Mouse (Mus musculus): ENCODE measurements around the gene Fut2. TPM values are rescaled to one million over a fixed set of nuclear protein-coding genes. Genes with fewer than 3 reads are reported as not detected.

Gene Fut2
- polyA plus RNA-seq, 1 experiment from 2014 or later, result 35.1 TPM

GRCm38 (mm10) chr7:45693921-45694591 is 27.9 kb upstream of the Fut2 start, which contains the start of gene Sec1:
Gene Sec1, minus strand, starts transcription at chr7:45694402.
- DNase-seq (ENCODE audit: low spot score), result no peak
- no peak within 1 kb of the TSS for H3K4me2 ChIP-seq (replicated peaks; ENCODE audit: low read depth)
- H3K9ac ChIP-seq (ENCODE audit: low read length), result no peak within 1 kb of the TSS
- H3K36me3 ChIP-seq (ENCODE audit: control insufficient read depth, insufficient read depth, low read length), result no peaks in the 10 kb centered on the region
- H3K4me1 ChIP-seq (replicated peaks; ENCODE audit: control insufficient read depth, insufficient read depth), result no peaks in the 10 kb centered on the region
- no peaks in the 10 kb centered on the region for H3K27me3 ChIP-seq (ENCODE audit: control insufficient read depth, insufficient read depth, low read length)
- no peaks in the 10 kb centered on the region for H3K9me3 ChIP-seq (ENCODE audit: control insufficient read depth, low read length)
- H3K4me3 ChIP-seq (ENCODE audit: low read depth, low read length), result no peak within 1 kb of the TSS
- no peak within 1 kb of the TSS for H3K27ac ChIP-seq (replicated peaks)
- TF ChIP-seq EP300 (optimal IDR thresholded peaks at IDR 0.05), result no peak
- TF ChIP-seq CTCF (IDR thresholded peaks at IDR 0.05; ENCODE audit: low read depth), result no peak
- no peak for ATAC-seq (ENCODE audit: low FRiP score, low TSS enrichment)
- WGBS, result 91% methylated on average over 50 of the region's 50 CpGs

GRCm38 (mm10) chr7:45692364-45692763 is 26.2 kb upstream of the Fut2 start:
- DNase-seq (ENCODE audit: low spot score) (no peak), ATAC-seq (ENCODE audit: low FRiP score, low TSS enrichment) (no peak)
- no peak overlapping the region for H3K4me2 ChIP-seq (replicated peaks; ENCODE audit: low read depth)
- H3K4me1 ChIP-seq (replicated peaks; ENCODE audit: control insufficient read depth, insufficient read depth), result no peaks in the 10 kb centered on the region
- no peaks in the 10 kb centered on the region for H3K27me3 ChIP-seq (ENCODE audit: control insufficient read depth, insufficient read depth, low read length)
- H3K9ac ChIP-seq (ENCODE audit: low read length), result no peak overlapping the region
- no peak overlapping the region for H3K4me3 ChIP-seq (ENCODE audit: low read depth, low read length)
- H3K36me3 ChIP-seq (ENCODE audit: control insufficient read depth, insufficient read depth, low read length), result no peaks in the 10 kb centered on the region
- no peak overlapping the region for H3K27ac ChIP-seq (replicated peaks)
- H3K9me3 ChIP-seq (ENCODE audit: control insufficient read depth, low read length), result no peaks in the 10 kb centered on the region
- TF ChIP-seq CTCF (IDR thresholded peaks at IDR 0.05; ENCODE audit: low read depth) (no peak), EP300 (optimal IDR thresholded peaks at IDR 0.05) (no peak)
- WGBS, result 76% methylated on average over 2 of the region's 2 CpGs

- ATAC-seq (ENCODE audit: low FRiP score, low TSS enrichment) (no peak), DNase-seq (ENCODE audit: low spot score) (no peak)
- Histone ChIP-seq H3K27me3 (ENCODE audit: control insufficient read depth, insufficient read depth, low read length) (no peaks in the 10 kb centered on the region), H3K4me2 (replicated peaks; ENCODE audit: low read depth) (no peak overlapping the region), H3K27ac (replicated peaks) (no peak overlapping the region), H3K4me1 (replicated peaks; ENCODE audit: control insufficient read depth, insufficient read depth) (peaks cover 7% of the 10 kb centered on the region; the same call in 1 of the 2 replicates), H3K36me3 (ENCODE audit: control insufficient read depth, insufficient read depth, low read length) (no peaks in the 10 kb centered on the region), H3K4me3 (ENCODE audit: low read depth, low read length) (no peak overlapping the region), H3K9me3 (ENCODE audit: control insufficient read depth, low read length) (no peaks in the 10 kb centered on the region), H3K9ac (ENCODE audit: low read length) (no peak overlapping the region)
- no peak for TF ChIP-seq CTCF (IDR thresholded peaks at IDR 0.05; ENCODE audit: low read depth)
- TF ChIP-seq EP300 (optimal IDR thresholded peaks at IDR 0.05), result no peak
- WGBS, result 66% methylated on average over 11 of the region's 11 CpGs
Observed at GRCm38 (mm10) chr7:45689800-45690199, 23.6 kb upstream of the Fut2 start.

- ATAC-seq (ENCODE audit: low FRiP score, low TSS enrichment) (no peak), DNase-seq (ENCODE audit: low spot score) (no peak)
- H3K36me3 ChIP-seq (ENCODE audit: control insufficient read depth, insufficient read depth, low read length), result no peaks in the 10 kb centered on the region
- H3K4me1 ChIP-seq (replicated peaks; ENCODE audit: control insufficient read depth, insufficient read depth), result peaks cover 7% of the 10 kb centered on the region; the same call in 1 of the 2 replicates
- no peak overlapping the region for H3K4me2 ChIP-seq (replicated peaks; ENCODE audit: low read depth)
- H3K9me3 ChIP-seq (ENCODE audit: control insufficient read depth, low read length), result no peaks in the 10 kb centered on the region
- H3K27me3 ChIP-seq (ENCODE audit: control insufficient read depth, insufficient read depth, low read length), result no peaks in the 10 kb centered on the region
- TF ChIP-seq CTCF (IDR thresholded peaks at IDR 0.05; ENCODE audit: low read depth), result no peak
- no peak for TF ChIP-seq EP300 (optimal IDR thresholded peaks at IDR 0.05)
- no peak overlapping the region for H3K9ac ChIP-seq (ENCODE audit: low read length)
- no peak overlapping the region for H3K27ac ChIP-seq (replicated peaks)
- 65% methylated on average over 6 of the region's 6 CpGs for WGBS
- no peak overlapping the region for H3K4me3 ChIP-seq (ENCODE audit: low read depth, low read length)
Observed at GRCm38 (mm10) chr7:45689099-45689498, 22.9 kb upstream of the Fut2 start.

GRCm38 (mm10) chr7:45686841-45687240 is 20.6 kb upstream of the Fut2 start:
- ATAC-seq (ENCODE audit: low FRiP score, low TSS enrichment), result no peak
- no peak overlapping the region for H3K4me3 ChIP-seq (ENCODE audit: low read depth, low read length)

GRCm38 (mm10) chr7:45685811-45686210 is 19.6 kb upstream of the Fut2 start:
- no peak overlapping the region for H3K4me2 ChIP-seq (replicated peaks; ENCODE audit: low read depth)

More at GRCm38 (mm10) chr7:45686841-45687240, 20.6 kb upstream of the Fut2 start:
- Histone ChIP-seq H3K4me2 (replicated peaks; ENCODE audit: low read depth) (no peak overlapping the region), H3K9ac (ENCODE audit: low read length) (no peak overlapping the region), H3K27ac (replicated peaks) (no peak overlapping the region), H3K27me3 (ENCODE audit: control insufficient read depth, insufficient read depth, low read length) (no peaks in the 10 kb centered on the region), H3K9me3 (ENCODE audit: control insufficient read depth, low read length) (no peaks in the 10 kb centered on the region), H3K36me3 (ENCODE audit: control insufficient read depth, insufficient read depth, low read length) (no peaks in the 10 kb centered on the region), H3K4me1 (replicated peaks; ENCODE audit: control insufficient read depth, insufficient read depth) (peaks cover 7% of the 10 kb centered on the region; the same call in 1 of the 2 replicates)
- 53% methylated on average over 3 of the region's 3 CpGs for WGBS
- DNase-seq (ENCODE audit: low spot score), result no peak
- no peak for TF ChIP-seq CTCF (IDR thresholded peaks at IDR 0.05; ENCODE audit: low read depth)
- no peak for TF ChIP-seq EP300 (optimal IDR thresholded peaks at IDR 0.05)

More at GRCm38 (mm10) chr7:45685811-45686210, 19.6 kb upstream of the Fut2 start:
- H3K27me3 ChIP-seq (ENCODE audit: control insufficient read depth, insufficient read depth, low read length), result no peaks in the 10 kb centered on the region
- 36% methylated on average over 10 of the region's 10 CpGs for WGBS
- H3K27ac ChIP-seq (replicated peaks), result no peak overlapping the region
- H3K36me3 ChIP-seq (ENCODE audit: control insufficient read depth, insufficient read depth, low read length), result no peaks in the 10 kb centered on the region
- TF ChIP-seq CTCF (IDR thresholded peaks at IDR 0.05; ENCODE audit: low read depth) (no peak), EP300 (optimal IDR thresholded peaks at IDR 0.05) (no peak)
- DNase-seq (ENCODE audit: low spot score), result no peak
- ATAC-seq (ENCODE audit: low FRiP score, low TSS enrichment), result no peak
- H3K4me3 ChIP-seq (ENCODE audit: low read depth, low read length), result no peak overlapping the region
- peaks cover 7% of the 10 kb centered on the region; the same call in 1 of the 2 replicates for H3K4me1 ChIP-seq (replicated peaks; ENCODE audit: control insufficient read depth, insufficient read depth)
- 0 out of 2 replicates have a peak overlapping the region, but pooled peaks have one; percentile 8 for H3K9ac ChIP-seq (ENCODE audit: low read length)
- no peaks in the 10 kb centered on the region for H3K9me3 ChIP-seq (ENCODE audit: control insufficient read depth, low read length)

Measured in stomach, postnatal 0 days (tissue).